Mouse (Mus musculus) right cerebral cortex, postnatal 10 days (tissue): ENCODE data around the gene Klhl40.

Experiments
- DNase-seq, 2 experiments: peaks; one replicate each; pipeline ENCODE4 v3.0.0; 2021; ENCODE audit warnings: low spot score in 2 of 2

The Klhl40 gene

GRCm38 (mm10) chr9:121823991-121824390, 46.6 kb downstream of the Klhl40 start:
- DNase-seq, result no peak

DNA sequence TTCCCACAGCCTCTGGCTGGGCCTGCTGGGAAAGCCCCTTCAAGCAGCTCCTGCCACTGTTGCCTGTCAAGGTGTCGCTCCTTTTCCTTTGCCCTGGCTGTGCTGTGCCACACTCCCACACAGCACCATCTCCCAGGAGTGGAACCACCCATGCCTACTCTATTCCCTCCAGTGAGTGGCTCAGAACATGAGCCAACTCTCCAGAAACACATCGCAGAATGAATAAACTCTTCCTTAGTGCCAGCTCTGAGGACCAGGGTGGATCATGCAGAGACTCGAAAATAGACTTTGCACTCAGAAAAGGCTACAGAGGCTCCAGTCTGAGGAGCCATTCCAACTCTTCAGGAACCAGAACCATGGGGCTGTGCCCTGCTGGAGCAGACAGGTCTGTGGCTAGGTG, 48.9 kb downstream of the Klhl40 start:
- no peak for DNase-seq

GRCm38 (mm10) chr9:121828314-121828713, 50.9 kb downstream of the Klhl40 start:
- no peak for DNase-seq

DNA sequence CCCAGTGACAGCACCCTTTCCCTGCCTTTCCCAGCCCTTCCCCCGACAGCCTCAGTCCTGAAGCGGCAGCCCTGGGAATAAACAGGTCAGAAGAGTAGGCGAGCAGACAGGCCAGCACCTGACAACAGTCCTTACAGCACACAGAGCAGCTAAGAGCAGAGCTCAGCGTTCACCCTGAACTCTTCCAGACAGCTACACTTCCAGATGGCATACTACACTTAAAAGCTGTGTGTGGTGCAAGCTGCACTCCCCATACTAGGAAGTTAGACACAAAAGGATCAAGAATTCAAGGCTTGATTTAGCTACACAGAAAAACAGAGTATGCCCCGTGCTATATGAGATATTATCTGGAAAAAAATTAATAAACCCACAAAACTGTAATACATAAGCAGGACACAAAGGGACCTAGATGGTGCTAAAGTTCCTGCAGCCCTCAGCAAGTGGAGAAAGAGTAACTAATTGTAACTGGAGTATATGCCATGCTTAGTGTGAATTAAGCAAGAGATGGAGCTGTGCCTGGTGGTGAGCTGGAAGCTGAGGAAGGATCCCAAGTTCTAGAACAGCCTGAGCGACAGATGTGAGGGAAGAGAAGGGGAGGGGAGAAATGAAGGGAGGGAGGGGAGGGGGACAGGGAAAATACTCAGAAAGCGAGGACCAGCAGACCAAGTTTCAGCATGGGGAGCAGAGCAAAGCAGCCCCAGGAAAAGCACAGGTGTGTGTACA, 52.0 kb downstream of the Klhl40 start:
- DNase-seq, result no peak

GRCm38 (mm10) chr9:121830243-121830955, 53.0 kb downstream of the Klhl40 start:
- DNase-seq, result peak in 1 of 2 experiments; percentile 59

DNA sequence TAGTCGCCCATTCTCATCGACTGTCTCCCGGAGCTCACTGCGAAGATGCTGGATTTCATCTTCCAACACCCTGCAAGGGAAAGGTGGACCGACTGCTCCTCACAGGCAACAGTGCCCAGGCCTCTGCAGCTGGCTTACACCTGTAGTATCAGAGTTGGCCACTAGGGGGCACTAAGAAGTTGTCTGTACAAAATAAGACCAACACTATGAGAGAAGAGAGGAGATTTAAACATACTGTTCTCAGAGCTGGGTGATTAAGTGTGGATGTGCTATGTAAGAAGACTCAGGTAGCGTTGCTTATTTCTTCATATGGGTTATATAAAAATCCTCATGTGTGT, 53.5 kb downstream of the Klhl40 start:
- peak; percentile 84 to 89 for DNase-seq
